ENCODE assay signal across 9 mouse cellular contexts in the genomic region with DNA sequence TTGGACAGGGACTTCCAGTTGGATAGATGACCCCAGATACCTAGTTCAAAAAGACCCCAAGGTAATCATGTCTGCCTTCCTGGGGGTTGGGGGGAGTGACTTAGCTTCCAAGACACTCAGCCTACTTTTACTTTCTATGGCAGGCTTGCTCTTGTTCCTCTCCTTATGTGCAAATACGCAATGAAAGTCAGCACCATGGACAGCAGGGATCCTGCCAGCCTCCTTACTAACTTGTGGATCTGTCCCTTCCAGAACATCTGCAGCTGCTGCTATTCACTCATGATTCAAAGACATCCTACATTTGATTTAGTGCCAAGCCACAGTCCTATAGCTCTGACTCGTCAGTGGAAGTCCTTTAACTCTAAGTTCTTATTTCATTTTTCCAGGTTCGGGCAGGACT.
A peak's percentile ranks its signal among the peaks of the same experiment; 100 is the strongest.
DNase-seq lines count a peak whose midpoint lies in the region; ATAC-seq and TF ChIP-seq lines count a peak whose summit lies in the region.
"Had no signal": no experiment of that assay in that cellular context is flagged by ENCODE, and none has a peak within 500 bp of the region (broad histone marks: within the 10 kb centered on the region; RNA-seq: fewer than 3 reads in every experiment).

No protein-coding gene starts in this region.

- DNase-seq in intestine, embryonic 14.5 days (ENCODE audit: low spot score), result peak; percentile 85
- DNase-seq in thymus, postnatal 4 days, result peak; percentile 25
- DNase-seq in thymus, adult 2 months, result no peak
- peak; percentile 76 for DNase-seq in embryo, embryonic 11 days
- peak; percentile 79 for DNase-seq in testis, postnatal 10 days (ENCODE audit: low spot score)
- no peak for DNase-seq in layer of hippocampus, adult 11-12 months (ENCODE audit: low spot score)
- no peak for DNase-seq in left cerebral cortex, adult 2 months (ENCODE audit: extremely low spot score in 1 of 2, low spot score in 2 of 2)
- DNase-seq: gastrocnemius, postnatal 25 days had no signal

- no peaks in the 10 kb centered on the region for H3K36me3 ChIP-seq in intestine, embryonic 14.5 days (ENCODE audit: control insufficient read depth, insufficient read depth, low read length)
- H3K36me3 ChIP-seq in intestine, embryonic 16.5 days (ENCODE audit: control insufficient read depth, insufficient read depth, low read length), result no peaks in the 10 kb centered on the region
- H3K36me3 ChIP-seq in thymus, adult 2 months (ENCODE audit: control insufficient read depth, insufficient read depth, low read length), result no peaks in the 10 kb centered on the region

- H3K4me2 ChIP-seq in intestine, embryonic 14.5 days (ENCODE audit: low read length), result no peak overlapping the region
- no peak overlapping the region for H3K4me2 ChIP-seq in intestine, embryonic 16.5 days (ENCODE audit: low read depth, low read length)

- TF ChIP-seq POLR2A in thymus, adult 2 months (IDR thresholded peaks at IDR 0.05; ENCODE audit: control insufficient read depth, extremely low read depth, insufficient read depth, low read length, poor library complexity), result no peak

- 51% methylated on average over 3 of the region's 3 CpGs for WGBS in intestine, embryonic 14.5 days
- 56% methylated on average over 3 of the region's 3 CpGs for WGBS in intestine, embryonic 16.5 days
- WGBS in thymus, adult 2 months, result 81% methylated on average over 3 of the region's 3 CpGs

- H3K9me3 ChIP-seq in intestine, embryonic 14.5 days (ENCODE audit: control insufficient read depth, low read length), result no peaks in the 10 kb centered on the region
- no peaks in the 10 kb centered on the region for H3K9me3 ChIP-seq in intestine, embryonic 16.5 days (ENCODE audit: control insufficient read depth, low read length)

- no peaks in the 10 kb centered on the region for H3K4me1 ChIP-seq in intestine, embryonic 14.5 days (replicated peaks; ENCODE audit: control insufficient read depth, insufficient read depth, low read length)
- H3K4me1 ChIP-seq in intestine, embryonic 16.5 days (ENCODE audit: control insufficient read depth, insufficient read depth, low read length), result no peaks in the 10 kb centered on the region
- no peaks in the 10 kb centered on the region for H3K4me1 ChIP-seq in thymus, adult 2 months (replicated peaks; ENCODE audit: control insufficient read depth, insufficient read depth, low read length)

- no peak overlapping the region for H3K27ac ChIP-seq in intestine, embryonic 14.5 days (ENCODE audit: low read depth)
- H3K27ac ChIP-seq in intestine, embryonic 16.5 days (ENCODE audit: low read length), result no peak overlapping the region
- H3K27ac ChIP-seq in thymus, adult 2 months (ENCODE audit: control insufficient read depth, insufficient read depth, low read length), result no peak overlapping the region
- no peak overlapping the region for H3K27ac ChIP-seq in left cerebral cortex, adult 2 months

- ATAC-seq in intestine, embryonic 14.5 days (replicated peaks; ENCODE audit: low FRiP score, low TSS enrichment, low read depth), result no peak
- ATAC-seq in intestine, embryonic 16.5 days, result no peak

- TF ChIP-seq CTCF in thymus, adult 2 months (IDR thresholded peaks at IDR 0.05; ENCODE audit: borderline replicate concordance, control insufficient read depth, extremely low read depth, insufficient read depth, low read length, poor library complexity), result no peak
- no peak for TF ChIP-seq CTCF in left cerebral cortex, adult 2 months (IDR thresholded peaks at IDR 0.05)

- no peaks in the 10 kb centered on the region for H3K27me3 ChIP-seq in intestine, embryonic 14.5 days (replicated peaks; ENCODE audit: control insufficient read depth, insufficient read depth, low read length)
- no peaks in the 10 kb centered on the region for H3K27me3 ChIP-seq in intestine, embryonic 16.5 days (replicated peaks; ENCODE audit: control insufficient read depth, insufficient read depth, low read length)
- H3K27me3 ChIP-seq in thymus, adult 2 months (ENCODE audit: control insufficient read depth, insufficient read depth, low read length), result no peaks in the 10 kb centered on the region

- no peak overlapping the region for H3K4me3 ChIP-seq in intestine, embryonic 14.5 days (ENCODE audit: low read depth, low read length)
- H3K4me3 ChIP-seq in intestine, embryonic 16.5 days (ENCODE audit: low read length), result no peak overlapping the region
- H3K4me3 ChIP-seq in thymus, adult 2 months (ENCODE audit: control insufficient read depth, insufficient read depth, low read length), result no peak overlapping the region
- H3K4me3 ChIP-seq in left cerebral cortex, adult 2 months, result no peak overlapping the region

- no peak overlapping the region for H3K9ac ChIP-seq in intestine, embryonic 14.5 days (ENCODE audit: low read length)
- H3K9ac ChIP-seq in intestine, embryonic 16.5 days (ENCODE audit: low read depth, low read length), result no peak overlapping the region

- intact Hi-C loops in left cerebral cortex, adult 2 months (cut with DNase I), result no loop called here

Comparison
In these comparisons a context has a peak if more than half of its experiments do, and no peak if none do; other contexts are left out.
1. DNase-seq: peak in intestine, embryonic 14.5 days (single experiment), thymus, postnatal 4 days (single experiment), embryo, embryonic 11 days (single experiment) and testis, postnatal 10 days (single experiment); none in thymus, adult 2 months (single experiment), layer of hippocampus, adult 11-12 months (single experiment) and left cerebral cortex, adult 2 months (0 of 2).